Mouse (Mus musculus): ENCODE measurements around the gene Irf2bp1. TPM values are rescaled to one million over a fixed set of nuclear protein-coding genes. Genes with fewer than 3 reads are reported as not detected.

Irf2bp1 gene
- 0.97 TPM for polyA plus RNA-seq (2014; fragmentation: Illumina TruSeq; extraction: RNeasy Lipid Tissue Mini Kit (QIAGEN cat#74804); ENCODE audit: low read depth, low replicate concordance)

GRCm38 (mm10) chr7:19003902-19004630 lies at the start of gene Irf2bp1:
TSS of gene Irf2bp1 (plus strand) at chr7:19004044.

GRCm38 (mm10) chr7:18987100-18987499 lies 16.7 kb upstream of the Irf2bp1 start, which contains the start of gene Nanos2:
TSS of gene Nanos2 (plus strand) at chr7:18987400.

GRCm38 (mm10) chr7:18990601-18991295 lies 13.1 kb upstream of the Irf2bp1 start, which contains the start of gene Mypop:
TSS of gene Mypop (plus strand) at chr7:18991245.

GRCm38 (mm10) chr7:19023357-19023814 lies 19.5 kb downstream of the Irf2bp1 start, which contains the start of gene Foxa3:
TSS of gene Foxa3 (minus strand) at chr7:19023538.

GRCm38 (mm10) chr7:19024096-19024506 lies 20.3 kb downstream of the Irf2bp1 start, which contains the start of gene Sympk:
TSS of gene Sympk (plus strand) at chr7:19024377.

GRCm38 (mm10) chr7:19054047-19054776 lies 50.4 kb downstream of the Irf2bp1 start, which contains the start of gene Rsph6a:
TSS of gene Rsph6a (plus strand) at chr7:19054690.

Other genes starting within 250 kb of the Irf2bp1 start
- gene Psg19, start 205.5 kb upstream of the Irf2bp1 start, polyA plus RNA-seq (2014; fragmentation: Illumina TruSeq; extraction: RNeasy Lipid Tissue Mini Kit (QIAGEN cat#74804); ENCODE audit: low read depth, low replicate concordance), result not detected
- gene Psg17, start 182.4 kb upstream of the Irf2bp1 start, polyA plus RNA-seq (2014; fragmentation: Illumina TruSeq; extraction: RNeasy Lipid Tissue Mini Kit (QIAGEN cat#74804); ENCODE audit: low read depth, low replicate concordance), result not detected
- 3.4 TPM for gene Mill2, start 164.1 kb upstream of the Irf2bp1 start, polyA plus RNA-seq (2014; fragmentation: Illumina TruSeq; extraction: RNeasy Lipid Tissue Mini Kit (QIAGEN cat#74804); ENCODE audit: low read depth, low replicate concordance)
- gene Pglyrp1, start 132.7 kb upstream of the Irf2bp1 start, polyA plus RNA-seq (2014; fragmentation: Illumina TruSeq; extraction: RNeasy Lipid Tissue Mini Kit (QIAGEN cat#74804); ENCODE audit: low read depth, low replicate concordance), result not detected
- gene Ccdc61, start 93.6 kb upstream of the Irf2bp1 start, polyA plus RNA-seq (2014; fragmentation: Illumina TruSeq; extraction: RNeasy Lipid Tissue Mini Kit (QIAGEN cat#74804); ENCODE audit: low read depth, low replicate concordance), result 0.53 TPM
- 0.28 TPM for gene Nova2, start 78.2 kb upstream of the Irf2bp1 start, polyA plus RNA-seq (2014; fragmentation: Illumina TruSeq; extraction: RNeasy Lipid Tissue Mini Kit (QIAGEN cat#74804); ENCODE audit: low read depth, low replicate concordance)
- not detected for gene Nanos2, start 16.6 kb upstream of the Irf2bp1 start, polyA plus RNA-seq (2014; fragmentation: Illumina TruSeq; extraction: RNeasy Lipid Tissue Mini Kit (QIAGEN cat#74804); ENCODE audit: low read depth, low replicate concordance)
- 0.36 TPM for gene Mypop, start 12.8 kb upstream of the Irf2bp1 start, polyA plus RNA-seq (2014; fragmentation: Illumina TruSeq; extraction: RNeasy Lipid Tissue Mini Kit (QIAGEN cat#74804); ENCODE audit: low read depth, low replicate concordance)
- gene Foxa3, start 19.5 kb downstream of the Irf2bp1 start, polyA plus RNA-seq (2014; fragmentation: Illumina TruSeq; extraction: RNeasy Lipid Tissue Mini Kit (QIAGEN cat#74804); ENCODE audit: low read depth, low replicate concordance), result not detected
- 4.5 TPM for gene Sympk, start 20.3 kb downstream of the Irf2bp1 start, polyA plus RNA-seq (2014; fragmentation: Illumina TruSeq; extraction: RNeasy Lipid Tissue Mini Kit (QIAGEN cat#74804); ENCODE audit: low read depth, low replicate concordance)
- gene Rsph6a, start 50.6 kb downstream of the Irf2bp1 start, polyA plus RNA-seq (2014; fragmentation: Illumina TruSeq; extraction: RNeasy Lipid Tissue Mini Kit (QIAGEN cat#74804); ENCODE audit: low read depth, low replicate concordance), result not detected
- gene Dmwd, start 72.2 kb downstream of the Irf2bp1 start, polyA plus RNA-seq (2014; fragmentation: Illumina TruSeq; extraction: RNeasy Lipid Tissue Mini Kit (QIAGEN cat#74804); ENCODE audit: low read depth, low replicate concordance), result 1.1 TPM
- 0.57 TPM for gene Dmpk, start 79.8 kb downstream of the Irf2bp1 start, polyA plus RNA-seq (2014; fragmentation: Illumina TruSeq; extraction: RNeasy Lipid Tissue Mini Kit (QIAGEN cat#74804); ENCODE audit: low read depth, low replicate concordance)
- gene Six5, start 90.5 kb downstream of the Irf2bp1 start, polyA plus RNA-seq (2014; fragmentation: Illumina TruSeq; extraction: RNeasy Lipid Tissue Mini Kit (QIAGEN cat#74804); ENCODE audit: low read depth, low replicate concordance), result 0.57 TPM
- not detected for gene Gm4969, start 114.3 kb downstream of the Irf2bp1 start, polyA plus RNA-seq (2014; fragmentation: Illumina TruSeq; extraction: RNeasy Lipid Tissue Mini Kit (QIAGEN cat#74804); ENCODE audit: low read depth, low replicate concordance)
- gene Fbxo46, start 115.8 kb downstream of the Irf2bp1 start, polyA plus RNA-seq (2014; fragmentation: Illumina TruSeq; extraction: RNeasy Lipid Tissue Mini Kit (QIAGEN cat#74804); ENCODE audit: low read depth, low replicate concordance), result 0.36 TPM
- gene Qpctl, start 145.2 kb downstream of the Irf2bp1 start, polyA plus RNA-seq (2014; fragmentation: Illumina TruSeq; extraction: RNeasy Lipid Tissue Mini Kit (QIAGEN cat#74804); ENCODE audit: low read depth, low replicate concordance), result 5.9 TPM
- gene Snrpd2, start 145.7 kb downstream of the Irf2bp1 start, polyA plus RNA-seq (2014; fragmentation: Illumina TruSeq; extraction: RNeasy Lipid Tissue Mini Kit (QIAGEN cat#74804); ENCODE audit: low read depth, low replicate concordance), result 0.44 TPM
- not detected for gene Gipr, start 162.1 kb downstream of the Irf2bp1 start, polyA plus RNA-seq (2014; fragmentation: Illumina TruSeq; extraction: RNeasy Lipid Tissue Mini Kit (QIAGEN cat#74804); ENCODE audit: low read depth, low replicate concordance)
- gene Eml2, start 172.4 kb downstream of the Irf2bp1 start, polyA plus RNA-seq (2014; fragmentation: Illumina TruSeq; extraction: RNeasy Lipid Tissue Mini Kit (QIAGEN cat#74804); ENCODE audit: low read depth, low replicate concordance), result not detected
- 1.8 TPM for gene Gpr4, start 208.5 kb downstream of the Irf2bp1 start, polyA plus RNA-seq (2014; fragmentation: Illumina TruSeq; extraction: RNeasy Lipid Tissue Mini Kit (QIAGEN cat#74804); ENCODE audit: low read depth, low replicate concordance)
- gene Opa3, start 224.3 kb downstream of the Irf2bp1 start, polyA plus RNA-seq (2014; fragmentation: Illumina TruSeq; extraction: RNeasy Lipid Tissue Mini Kit (QIAGEN cat#74804); ENCODE audit: low read depth, low replicate concordance), result 12.2 TPM